Mouse (Mus musculus): ENCODE data around the gene Limk2. TPM values are rescaled to one million over a fixed set of nuclear protein-coding genes. Genes with fewer than 3 reads are reported as not detected.
A peak's percentile ranks its signal among the peaks of the same experiment; 100 is the strongest.

The Limk2 gene
- total and polyA plus RNA-seq, 2 experiments from 2014 or later, result 98.6 to 173 TPM

- H3K4me3 ChIP-seq (ENCODE audit: low read depth, low read length), result no peak overlapping the region
- ATAC-seq (no peak), DNase-seq (no peak)
- no peak overlapping the region for H3K4me2 ChIP-seq (ENCODE audit: low read depth)
- H3K27ac ChIP-seq (ENCODE audit: low read depth, low read length), result no peak overlapping the region
- peaks cover 5% of the 10 kb centered on the region; the same call in 1 of the 2 replicates for H3K4me1 ChIP-seq (ENCODE audit: insufficient read depth)
- H3K9me3 ChIP-seq (ENCODE audit: low read length), result no peaks in the 10 kb centered on the region
- H3K9ac ChIP-seq, result no peak overlapping the region
- 90% methylated on average over 5 of the region's 5 CpGs for WGBS
- H3K27me3 ChIP-seq (ENCODE audit: insufficient read depth, low read length), result no peaks in the 10 kb centered on the region
- no peak for TF ChIP-seq CTCF (IDR thresholded peaks at IDR 0.05; ENCODE audit: low read depth)
- peaks cover 79% of the 10 kb centered on the region for H3K36me3 ChIP-seq (ENCODE audit: insufficient read depth)
Measured at GRCm38 (mm10) chr11:3301075-3301474, 107.9 kb downstream of the Limk2 start.

DNA sequence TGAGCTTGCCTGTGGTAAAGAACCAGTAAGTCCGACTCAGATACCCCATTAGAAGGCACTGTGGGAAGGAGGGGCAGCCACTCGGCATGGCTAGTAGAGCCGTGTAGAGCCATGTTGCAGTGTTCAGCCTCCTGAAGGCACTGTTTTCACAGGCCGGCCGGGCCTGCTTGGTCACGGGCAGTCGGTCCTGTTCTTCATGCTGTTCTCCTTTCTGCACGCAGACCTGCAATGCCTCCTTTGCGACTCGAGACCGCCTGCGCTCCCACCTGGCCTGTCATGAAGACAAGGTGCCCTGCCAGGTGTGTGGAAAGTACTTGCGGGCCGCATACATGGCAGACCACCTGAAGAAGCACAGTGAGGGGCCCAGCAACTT, 110.2 kb downstream of the Limk2 start:
- Histone ChIP-seq H3K9ac (no peak overlapping the region), H3K4me3 (ENCODE audit: low read depth, low read length) (no peak overlapping the region), H3K4me1 (ENCODE audit: insufficient read depth) (peaks cover 18% of the 10 kb centered on the region; the same call in 1 of the 2 replicates), H3K36me3 (ENCODE audit: insufficient read depth) (peaks cover 78% of the 10 kb centered on the region), H3K27me3 (ENCODE audit: insufficient read depth, low read length) (no peaks in the 10 kb centered on the region), H3K4me2 (ENCODE audit: low read depth) (no peak overlapping the region), H3K9me3 (ENCODE audit: low read length) (no peaks in the 10 kb centered on the region), H3K27ac (ENCODE audit: low read depth, low read length) (no peak overlapping the region)
- no peak for TF ChIP-seq CTCF (IDR thresholded peaks at IDR 0.05; ENCODE audit: low read depth)
- no peak for DNase-seq
- 90% methylated on average over 14 of the region's 14 CpGs for WGBS
- no peak for ATAC-seq

DNA sequence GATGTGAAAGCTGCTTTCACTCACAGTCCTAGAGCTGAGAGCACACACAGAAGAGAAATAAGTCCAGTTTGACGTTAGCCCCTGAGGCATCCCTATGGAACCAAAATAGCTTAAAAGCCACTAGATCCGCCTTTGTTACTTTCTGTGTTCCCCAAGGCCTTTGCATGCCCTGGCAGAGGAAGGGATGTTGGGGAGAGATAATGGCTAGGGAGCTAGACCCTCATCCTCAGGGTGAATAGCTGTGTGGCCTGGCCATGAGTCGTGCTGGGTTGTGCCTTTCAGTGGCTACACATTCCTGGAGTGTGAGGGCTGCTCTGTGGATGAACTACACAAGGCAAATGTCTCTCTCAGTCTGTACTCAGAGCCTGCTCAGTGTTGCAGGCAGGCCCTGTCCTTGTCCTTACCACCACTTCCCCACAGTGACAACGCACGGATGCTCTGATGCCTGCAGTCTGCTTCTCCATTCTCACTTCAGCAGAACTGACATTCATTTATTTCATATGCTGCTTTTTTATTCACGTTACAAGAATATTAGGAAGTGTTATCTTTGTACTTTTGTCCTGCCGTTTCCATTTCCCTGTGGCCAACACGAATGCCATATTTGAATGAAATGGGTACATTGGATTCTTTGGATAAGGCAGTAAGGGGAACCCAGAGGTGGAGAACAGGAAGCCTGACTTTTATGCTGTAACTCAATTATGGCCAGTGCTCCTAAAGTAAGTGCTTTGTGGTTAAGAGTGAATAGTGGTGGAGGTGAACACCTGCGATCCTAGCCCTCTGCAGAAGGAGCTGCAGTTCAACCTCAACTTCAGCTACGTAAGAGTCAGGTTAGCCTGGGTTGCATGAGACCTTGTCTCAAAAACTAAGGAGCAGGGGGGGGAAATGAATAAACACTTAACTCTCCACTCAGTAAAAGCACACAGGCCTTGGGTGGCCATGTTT, 110.8 kb downstream of the Limk2 start:
- Histone ChIP-seq H3K4me2 (ENCODE audit: low read depth) (no peak overlapping the region), H3K27me3 (ENCODE audit: insufficient read depth, low read length) (no peaks in the 10 kb centered on the region), H3K4me1 (ENCODE audit: insufficient read depth) (peaks cover 25% of the 10 kb centered on the region), H3K36me3 (ENCODE audit: insufficient read depth) (peaks cover 82% of the 10 kb centered on the region), H3K27ac (ENCODE audit: low read depth, low read length) (no peak overlapping the region), H3K9me3 (ENCODE audit: low read length) (no peaks in the 10 kb centered on the region), H3K4me3 (ENCODE audit: low read depth, low read length) (no peak overlapping the region), H3K9ac (no peak overlapping the region)
- no peak for TF ChIP-seq CTCF (IDR thresholded peaks at IDR 0.05; ENCODE audit: low read depth)
- no peak for DNase-seq
- ATAC-seq, result no peak
- 87% methylated on average over 10 of the region's 10 CpGs for WGBS

- H3K9me3 ChIP-seq (ENCODE audit: low read length), result no peaks in the 10 kb centered on the region
- peaks cover 33% of the 10 kb centered on the region for H3K4me1 ChIP-seq (ENCODE audit: insufficient read depth)
- H3K9ac ChIP-seq, result no peak overlapping the region
- no peak overlapping the region for H3K4me2 ChIP-seq (ENCODE audit: low read depth)
- peaks cover 67% of the 10 kb centered on the region for H3K36me3 ChIP-seq (ENCODE audit: insufficient read depth)
- no peak for DNase-seq
- WGBS, result 46% methylated on average over 5 of the region's 5 CpGs
- H3K4me3 ChIP-seq (ENCODE audit: low read depth, low read length), result no peak overlapping the region
- no peaks in the 10 kb centered on the region for H3K27me3 ChIP-seq (ENCODE audit: insufficient read depth, low read length)
- H3K27ac ChIP-seq (ENCODE audit: low read depth, low read length), result no peak overlapping the region
- no peak for TF ChIP-seq CTCF (IDR thresholded peaks at IDR 0.05; ENCODE audit: low read depth)
- ATAC-seq, result no peak
Measured at GRCm38 (mm10) chr11:3296056-3296455, 112.9 kb downstream of the Limk2 start.

DNA sequence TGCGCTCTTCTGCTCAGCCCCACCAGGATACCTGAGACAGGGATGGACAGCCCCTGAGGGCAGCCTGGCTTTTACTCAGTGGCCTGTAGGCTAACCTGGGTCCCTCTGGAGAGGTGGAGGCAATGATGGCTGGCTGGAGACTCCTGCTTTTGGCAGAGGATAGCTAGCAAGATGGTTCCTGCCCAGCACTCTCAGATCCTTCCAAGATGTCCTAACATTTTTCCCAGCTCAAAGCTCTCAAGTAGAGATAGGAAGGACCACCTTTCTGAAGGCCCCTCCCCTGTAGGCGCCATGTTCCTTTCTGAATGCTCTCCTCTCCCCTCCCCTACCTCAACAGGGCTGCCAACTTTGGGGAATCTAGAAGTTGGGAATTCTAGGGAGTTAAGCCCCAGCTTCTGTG, 114.3 kb downstream of the Limk2 start:
- Histone ChIP-seq H3K9me3 (ENCODE audit: low read length) (no peaks in the 10 kb centered on the region), H3K36me3 (ENCODE audit: insufficient read depth) (peaks cover 55% of the 10 kb centered on the region), H3K4me1 (ENCODE audit: insufficient read depth) (peaks cover 33% of the 10 kb centered on the region), H3K4me2 (ENCODE audit: low read depth) (peak overlapping the region; percentile 99; the same call in 1 of the 2 replicates), H3K4me3 (ENCODE audit: low read depth, low read length) (no peak overlapping the region), H3K9ac (peak overlapping the region; percentile 97; the same call in 1 of the 2 replicates), H3K27me3 (ENCODE audit: insufficient read depth, low read length) (no peaks in the 10 kb centered on the region), H3K27ac (ENCODE audit: low read depth, low read length) (no peak overlapping the region)
- ATAC-seq (no peak), DNase-seq (no peak)
- WGBS, result 83% methylated on average over 2 of the region's 2 CpGs
- TF ChIP-seq CTCF (IDR thresholded peaks at IDR 0.05; ENCODE audit: low read depth), result no peak

Other genes starting within 250 kb of the Limk2 start
- 17.7 and 22.8 TPM in 2 replicates for gene Sfi1, start 215.7 kb downstream of the Limk2 start, total RNA-seq (2014; rRNA removed)
- gene Sfi1, start 215.7 kb downstream of the Limk2 start, polyA plus RNA-seq (2015; fragmentation: Nextera tagmentation; extraction: Ambion mirVana), result 4.7 and 8.7 TPM in 2 replicates
- 55.6 and 79.4 TPM in 2 replicates for gene Eif4enif1, start 206.8 kb downstream of the Limk2 start, total RNA-seq (2014; rRNA removed)
- gene Eif4enif1, start 206.8 kb downstream of the Limk2 start, polyA plus RNA-seq (2015; fragmentation: Nextera tagmentation; extraction: Ambion mirVana), result 31.4 and 36.5 TPM in 2 replicates
- 115 and 147 TPM in 2 replicates for gene Drg1, start 142.8 kb downstream of the Limk2 start, total RNA-seq (2014; rRNA removed)
- gene Drg1, start 142.8 kb downstream of the Limk2 start, polyA plus RNA-seq (2015; fragmentation: Nextera tagmentation; extraction: Ambion mirVana), result 201 and 218 TPM in 2 replicates
- 58.2 and 70.7 TPM in 2 replicates for gene Patz1, start 120.3 kb downstream of the Limk2 start, total RNA-seq (2014; rRNA removed)
- gene Patz1, start 120.3 kb downstream of the Limk2 start, polyA plus RNA-seq (2015; fragmentation: Nextera tagmentation; extraction: Ambion mirVana), result 39.5 and 43.0 TPM in 2 replicates
- 36.2 and 47.8 TPM in 2 replicates for gene Pik3ip1, start 78.8 kb downstream of the Limk2 start, total RNA-seq (2014; rRNA removed)
- 30.3 and 37.3 TPM in 2 replicates for gene Pik3ip1, start 78.8 kb downstream of the Limk2 start, polyA plus RNA-seq (2015; fragmentation: Nextera tagmentation; extraction: Ambion mirVana)
- 35.9 and 38.8 TPM in 2 replicates for gene Rnf185, start 43.2 kb upstream of the Limk2 start, total RNA-seq (2014; rRNA removed)
- 36.3 and 36.9 TPM in 2 replicates for gene Rnf185, start 43.2 kb upstream of the Limk2 start, polyA plus RNA-seq (2015; fragmentation: Nextera tagmentation; extraction: Ambion mirVana)
- gene Pla2g3, start 79.1 kb upstream of the Limk2 start, total RNA-seq (2014; rRNA removed), result 21.3 and 26.2 TPM in 2 replicates
- 9.4 and 11.9 TPM in 2 replicates for gene Pla2g3, start 79.1 kb upstream of the Limk2 start, polyA plus RNA-seq (2015; fragmentation: Nextera tagmentation; extraction: Ambion mirVana)
- gene Inpp5j, start 95.6 kb upstream of the Limk2 start, total RNA-seq (2014; rRNA removed), result 3.5 and 6.5 TPM in 2 replicates
- 6.6 and 9.7 TPM in 2 replicates for gene Inpp5j, start 95.6 kb upstream of the Limk2 start, polyA plus RNA-seq (2015; fragmentation: Nextera tagmentation; extraction: Ambion mirVana)
- 119 and 172 TPM in 2 replicates for gene Selenom, start 105.5 kb upstream of the Limk2 start, total RNA-seq (2014; rRNA removed)
- gene Selenom, start 105.5 kb upstream of the Limk2 start, polyA plus RNA-seq (2015; fragmentation: Nextera tagmentation; extraction: Ambion mirVana), result 224 and 227 TPM in 2 replicates
- gene Smtn, start 131.4 kb upstream of the Limk2 start, total RNA-seq (2014; rRNA removed), result 3.9 and 7.9 TPM in 2 replicates
- 8.1 and 8.7 TPM in 2 replicates for gene Smtn, start 131.4 kb upstream of the Limk2 start, polyA plus RNA-seq (2015; fragmentation: Nextera tagmentation; extraction: Ambion mirVana)
- 53.9 and 61.6 TPM in 2 replicates for gene Morc2a, start 240.0 kb upstream of the Limk2 start, total RNA-seq (2014; rRNA removed)
- gene Morc2a, start 240.0 kb upstream of the Limk2 start, polyA plus RNA-seq (2015; fragmentation: Nextera tagmentation; extraction: Ambion mirVana), result 12.6 and 21.1 TPM in 2 replicates